Mouse (Mus musculus) lung, postnatal 0 days (tissue): ENCODE results near the gene Rhbdd3. TPM values are rescaled to one million over a fixed set of nuclear protein-coding genes. Genes with fewer than 3 reads are reported as not detected.

Experiments
- ATAC-seq: fragments of 200-750 bp; cut with Nextera tagmentation; 2 replicates; pipeline ENCODE4 v1.8.0; 2017; ENCODE audit warnings: moderate library complexity
- DNase-seq: peaks from one replicate; pipeline ENCODE4 v3.0.0-alpha.2; 2016; ENCODE audit warnings: low spot score
- H3K27ac ChIP-seq: fragments of 300-500 bp; sonication (generic); 2 replicates; pipeline ENCODE4 v1.5.1; 2014; ENCODE audit warnings: antibody characterized with exemption, mild to moderate bottlenecking, low read length, mixed read lengths
- H3K27me3 ChIP-seq: fragments of 300-500 bp; sonication (generic); replicated peaks from 2 replicates; pipeline ENCODE4 v1.6.1; 2014; ENCODE audit warnings: low read length, mixed read lengths; ENCODE audit not compliant: insufficient read depth
- H3K36me3 ChIP-seq: fragments of 300-500 bp; sonication (generic); 2 replicates; pipeline ENCODE4 v1.6.1; 2014; ENCODE audit warnings: low read length, mixed read lengths; ENCODE audit not compliant: insufficient read depth
- H3K4me1 ChIP-seq: fragments of 300-500 bp; sonication (generic); 2 replicates; pipeline ENCODE4 v1.6.1; 2014; ENCODE audit warnings: antibody characterized with exemption, low read depth, low read length, mixed read lengths; ENCODE audit not compliant: insufficient read depth
- H3K4me2 ChIP-seq: fragments of 300-500 bp; sonication (generic); replicated peaks from 2 replicates; pipeline ENCODE4 v1.6.1; 2014; ENCODE audit warnings: low read depth, mild to moderate bottlenecking, low read length, moderate library complexity, mixed read lengths
- H3K4me3 ChIP-seq: fragments of 300-500 bp; sonication (generic); 2 replicates; pipeline ENCODE4 v1.5.1; 2014; ENCODE audit warnings: low read depth, low read length
- H3K9ac ChIP-seq: fragments of 300-500 bp; sonication (generic); replicated peaks from 2 replicates; pipeline ENCODE4 v1.6.1; 2014; ENCODE audit warnings: low read depth, mild to moderate bottlenecking
- H3K9me3 ChIP-seq: fragments of 300-500 bp; sonication (generic); 2 replicates; pipeline ENCODE4 v1.6.1; 2016; ENCODE audit warnings: low read length, mixed read lengths
- CTCF ChIP-seq: IDR thresholded peaks from 2 replicates; pipeline ENCODE4 v1.5.1; 2016; ENCODE audit warnings: antibody characterized with exemption, mild to moderate bottlenecking
- EP300 ChIP-seq: IDR thresholded peaks from 2 replicates; pipeline ENCODE4 v1.6.1; 2016; ENCODE audit warnings: antibody characterized with exemption, mild to moderate bottlenecking, control low read depth
- WGBS: fragments of 180-500 bp; shearing (Covaris S2); extraction: QIAGEN DNeasy Blood & Tissue Kit; methylation state at CpG from one replicate; pipeline ENCODE4 v1.1.7; 2014; 5-methylcytosine and 5-hydroxymethylcytosine counted together
- polyA plus RNA-seq: library from polyadenylated mRNA; unstranded; fragments of >200 nt; fragmentation: Nextera tagmentation; extraction: Ambion mirVana; gene quantifications from 2 replicates; pipeline ENCODE4 v1.2.1, GENCODE M21; 2015

Gene Rhbdd3
- polyA plus RNA-seq, 1 experiment from 2014 or later, result 19.4 TPM

- TF ChIP-seq CTCF (no peak), EP300 (no peak)
- H3K4me2 ChIP-seq, result no peak overlapping the region
- no peak overlapping the region for H3K9ac ChIP-seq
- H3K27me3 ChIP-seq, result peaks cover 42% of the 10 kb centered on the region
- no peak overlapping the region for H3K27ac ChIP-seq
- ATAC-seq (no peak), DNase-seq (no peak)
- H3K4me1 ChIP-seq, result peaks cover 20% of the 10 kb centered on the region
- no peak overlapping the region for H3K4me3 ChIP-seq
- H3K36me3 ChIP-seq, result peaks cover 4% of the 10 kb centered on the region; the same call in 1 of the 2 replicates
- H3K9me3 ChIP-seq, result no peaks in the 10 kb centered on the region
- WGBS, result 54% methylated on average over 23 of the region's 23 CpGs
Measured at GRCm38 (mm10) chr11:5055945-5056938, 42.5 kb upstream of the Rhbdd3 start.

- H3K4me1 ChIP-seq, result peaks cover 26% of the 10 kb centered on the region
- H3K9me3 ChIP-seq, result no peaks in the 10 kb centered on the region
- DNase-seq, result no peak
- 63% methylated on average over 8 of the region's 8 CpGs for WGBS
- no peak overlapping the region for H3K9ac ChIP-seq
- H3K36me3 ChIP-seq, result peaks cover 4% of the 10 kb centered on the region; the same call in 1 of the 2 replicates
- no peak for ATAC-seq
- TF ChIP-seq EP300 (no peak), CTCF (no peak)
- no peak overlapping the region for H3K27ac ChIP-seq
- H3K4me2 ChIP-seq, result no peak overlapping the region
- peaks cover 44% of the 10 kb centered on the region for H3K27me3 ChIP-seq
- H3K4me3 ChIP-seq, result no peak overlapping the region
Measured at GRCm38 (mm10) chr11:5057064-5057463, 41.7 kb upstream of the Rhbdd3 start.

- no peaks in the 10 kb centered on the region for H3K9me3 ChIP-seq
- TF ChIP-seq EP300 (no peak), CTCF (no peak)
- H3K4me1 ChIP-seq, result peaks cover 31% of the 10 kb centered on the region
- DNase-seq (no peak), ATAC-seq (no peak)
- H3K27me3 ChIP-seq, result peaks cover 48% of the 10 kb centered on the region
- H3K4me2 ChIP-seq, result peak overlapping the region; percentile 89
- H3K4me3 ChIP-seq, result peak overlapping the region; percentile 49
- peaks cover 4% of the 10 kb centered on the region; the same call in 1 of the 2 replicates for H3K36me3 ChIP-seq
- H3K27ac ChIP-seq, result no peak overlapping the region
- WGBS, result 16% methylated on average over 8 of the region's 8 CpGs
- H3K9ac ChIP-seq, result no peak overlapping the region
Measured at GRCm38 (mm10) chr11:5057541-5057855, 41.2 kb upstream of the Rhbdd3 start.

GRCm38 (mm10) chr11:5057856-5058641 lies 40.7 kb upstream of the Rhbdd3 start, which contains the start of gene Rasl10a:
Gene Rasl10a (plus strand): TSS chr11:5058128.
- Histone ChIP-seq H3K27me3 (peaks cover 49% of the 10 kb centered on the region), H3K9me3 (no peaks in the 10 kb centered on the region), H3K36me3 (peaks cover 4% of the 10 kb centered on the region; the same call in 1 of the 2 replicates), H3K4me3 (peak within 1 kb of the TSS; percentile 49), H3K4me1 (peaks cover 33% of the 10 kb centered on the region), H3K27ac (no peak within 1 kb of the TSS), H3K4me2 (peak within 1 kb of the TSS; percentile 89), H3K9ac (peak within 1 kb of the TSS; percentile 34; the same call in 1 of the 2 replicates)
- WGBS, result 4% methylated on average over 63 of the region's 77 CpGs
- no peak for TF ChIP-seq CTCF
- ATAC-seq (no peak), DNase-seq (no peak)

GRCm38 (mm10) chr11:5058783-5059182 lies 39.9 kb upstream of the Rhbdd3 start:
- H3K4me3 ChIP-seq, result no peak overlapping the region
- H3K4me1 ChIP-seq, result peaks cover 37% of the 10 kb centered on the region
- 26% methylated on average over 9 of the region's 9 CpGs for WGBS
- H3K27ac ChIP-seq, result no peak overlapping the region
- TF ChIP-seq CTCF (no peak), EP300 (no peak)
- H3K36me3 ChIP-seq, result peaks cover 4% of the 10 kb centered on the region; the same call in 1 of the 2 replicates
- ATAC-seq (no peak), DNase-seq (no peak)
- H3K27me3 ChIP-seq, result peaks cover 49% of the 10 kb centered on the region
- H3K4me2 ChIP-seq, result no peak overlapping the region
- H3K9ac ChIP-seq, result no peak overlapping the region
- H3K9me3 ChIP-seq, result no peaks in the 10 kb centered on the region

GRCm38 (mm10) chr11:5059230-5059629 lies 39.5 kb upstream of the Rhbdd3 start:
- Histone ChIP-seq H3K27me3 (peaks cover 49% of the 10 kb centered on the region), H3K4me3 (no peak overlapping the region), H3K36me3 (peaks cover 4% of the 10 kb centered on the region; the same call in 1 of the 2 replicates), H3K4me1 (peaks cover 41% of the 10 kb centered on the region), H3K4me2 (0 out of 2 replicates have a peak overlapping the region, but pooled peaks have one; percentile 8), H3K9ac (no peak overlapping the region), H3K9me3 (no peaks in the 10 kb centered on the region), H3K27ac (no peak overlapping the region)
- 32% methylated on average over 14 of the region's 14 CpGs for WGBS
- TF ChIP-seq EP300 (no peak), CTCF (no peak)
- DNase-seq (no peak), ATAC-seq (no peak)
